Mouse (Mus musculus) CH12.LX (cell line): ENCODE measurements at regions not wholly inside any gene's neighbourhood (a gene's known extent, or its start where the extent isn't known, plus 50 kb on each side); places are given as distances from the start of the nearest gene placed in this dataset.

Experiments used
- DNase-seq: peaks from one replicate; pipeline ENCODE4 v3.0.0-alpha.2; 2013; ENCODE audit errors: extremely low read depth
- H3K27ac ChIP-seq: 2 replicates; pipeline ENCODE4 v1.5.1; 2012; ENCODE audit warnings: low read depth, mild to moderate bottlenecking, control low read depth, moderate library complexity; ENCODE audit not compliant: insufficient read depth
- H3K27me3 ChIP-seq: replicated peaks from 2 replicates; pipeline ENCODE3; 2012; ENCODE audit warnings: inconsistent platforms
- H3K36me3 ChIP-seq, 2 experiments: replicated peaks in 1 of 2; 2 replicates each; pipeline versions ENCODE3 to v1.6.1; 2012; ENCODE audit warnings: inconsistent platforms in 1 of 2, low read length in 1 of 2, mild to moderate bottlenecking in 1 of 2, mixed read lengths in 1 of 2, moderate library complexity in 1 of 2; ENCODE audit not compliant: control insufficient read depth in 1 of 2, insufficient read depth in 1 of 2
- H3K4me1 ChIP-seq, 2 experiments: 2 replicates each; pipeline ENCODE4 v1.6.1; 2012; ENCODE audit warnings: inconsistent platforms in 1 of 2, moderate library complexity in 1 of 2; ENCODE audit not compliant: insufficient read depth in 2 of 2, control insufficient read depth in 1 of 2
- H3K4me2 ChIP-seq: 2 replicates; pipeline ENCODE4 v1.6.1; 2012; ENCODE audit warnings: low read depth, mild to moderate bottlenecking, control low read depth; ENCODE audit not compliant: poor library complexity, insufficient read depth, severe bottlenecking
- H3K4me3 ChIP-seq, 3 experiments: fragments of 150-350 bp in 1 of 3; sonication (generic) in 1 of 3; replicated peaks in 1 of 3; 2 replicates each; pipeline versions ENCODE3 to v1.5.1; 2011 to 2012; ENCODE audit warnings: low read depth in 2 of 3, low read length in 2 of 3, mild to moderate bottlenecking in 2 of 3, moderate library complexity in 2 of 3, control low read depth in 1 of 3, improper control_type of control experiment in 1 of 3, inconsistent platforms in 1 of 3, mixed read lengths in 1 of 3; ENCODE audit not compliant: poor library complexity in 1 of 3
- H3K79me2 ChIP-seq: replicated peaks from 2 replicates; pipeline ENCODE4 v1.6.1; 2012; ENCODE audit warnings: mild to moderate bottlenecking, moderate library complexity; ENCODE audit not compliant: control insufficient read depth, poor library complexity, insufficient read depth, severe bottlenecking; ENCODE audit errors: extremely low read depth
- H3K9ac ChIP-seq: 2 replicates; pipeline ENCODE4 v1.6.1; 2012; ENCODE audit warnings: low read depth, mild to moderate bottlenecking, control low read depth, moderate library complexity; ENCODE audit not compliant: insufficient read depth
- H3K9me3 ChIP-seq: replicated peaks from 2 replicates; pipeline ENCODE3; 2012; ENCODE audit warnings: low read length, inconsistent platforms, mixed read lengths
- ELF1 ChIP-seq: IDR thresholded peaks from 2 replicates; pipeline ENCODE4 v1.6.1; 2014; ENCODE audit warnings: low read depth, mild to moderate bottlenecking, inconsistent platforms, low read length, improper control_type of control experiment
- GABPA ChIP-seq: IDR thresholded peaks from 2 replicates; pipeline ENCODE4 v1.6.1; 2012; ENCODE audit warnings: low read depth, low read length, improper control_type of control experiment, inconsistent platforms; ENCODE audit not compliant: insufficient replicate concordance
- KAT2A ChIP-seq: IDR thresholded peaks from 2 replicates; pipeline ENCODE4 v1.6.1; 2012; ENCODE audit warnings: low read length, improper control_type of control experiment, inconsistent platforms; ENCODE audit not compliant: insufficient replicate concordance
- NRF1 ChIP-seq: IDR thresholded peaks from 2 replicates; pipeline ENCODE4 v1.6.1; 2014; ENCODE audit warnings: low read depth, mild to moderate bottlenecking, inconsistent platforms, low read length, improper control_type of control experiment, moderate library complexity
- PAX5 ChIP-seq: IDR thresholded peaks from 2 replicates; pipeline ENCODE4 v1.6.1; 2012; ENCODE audit warnings: low read length, inconsistent platforms, mixed read lengths
- TCF12 ChIP-seq: IDR thresholded peaks from 2 replicates; pipeline ENCODE4 v1.6.1; 2014; ENCODE audit warnings: low read depth, mild to moderate bottlenecking, inconsistent platforms, low read length, improper control_type of control experiment
- UBTF ChIP-seq: IDR thresholded peaks from 2 replicates; pipeline ENCODE4 v1.6.1; 2012; ENCODE audit warnings: low read depth, mild to moderate bottlenecking, inconsistent platforms, low read length, improper control_type of control experiment, moderate library complexity
- USF2 ChIP-seq: conservative IDR thresholded peaks from 2 replicates; pipeline ENCODE4 v1.6.1; 2011; ENCODE audit warnings: low read depth, low read length, improper control_type of control experiment
- ZNF384 ChIP-seq: IDR thresholded peaks from 2 replicates; pipeline ENCODE4 v1.6.1; 2012; ENCODE audit warnings: low read depth, low read length, improper control_type of control experiment, inconsistent platforms
- dilution Hi-C: fragments of 300-500 bp; cut with MboI; formaldehyde crosslinking; loops from 2 replicates; pipeline ENCODE4 v1.14.3; 2020; ENCODE audit warnings: low sequenced_read_pairs; ENCODE audit not compliant: extremely low pct_unique_long_range_greater_than_20kb, extremely low pct_ligation_motif_present
- in situ Hi-C: fragments of 300-500 bp; cut with MboI; formaldehyde crosslinking; loops from 3 replicates; pipeline ENCODE4 v1.14.3; 2019; ENCODE audit warnings: low sequenced_read_pairs, low pct_ligation_motif_present, low pct_unique_long_range_greater_than_20kb, mixed read lengths

DNA sequence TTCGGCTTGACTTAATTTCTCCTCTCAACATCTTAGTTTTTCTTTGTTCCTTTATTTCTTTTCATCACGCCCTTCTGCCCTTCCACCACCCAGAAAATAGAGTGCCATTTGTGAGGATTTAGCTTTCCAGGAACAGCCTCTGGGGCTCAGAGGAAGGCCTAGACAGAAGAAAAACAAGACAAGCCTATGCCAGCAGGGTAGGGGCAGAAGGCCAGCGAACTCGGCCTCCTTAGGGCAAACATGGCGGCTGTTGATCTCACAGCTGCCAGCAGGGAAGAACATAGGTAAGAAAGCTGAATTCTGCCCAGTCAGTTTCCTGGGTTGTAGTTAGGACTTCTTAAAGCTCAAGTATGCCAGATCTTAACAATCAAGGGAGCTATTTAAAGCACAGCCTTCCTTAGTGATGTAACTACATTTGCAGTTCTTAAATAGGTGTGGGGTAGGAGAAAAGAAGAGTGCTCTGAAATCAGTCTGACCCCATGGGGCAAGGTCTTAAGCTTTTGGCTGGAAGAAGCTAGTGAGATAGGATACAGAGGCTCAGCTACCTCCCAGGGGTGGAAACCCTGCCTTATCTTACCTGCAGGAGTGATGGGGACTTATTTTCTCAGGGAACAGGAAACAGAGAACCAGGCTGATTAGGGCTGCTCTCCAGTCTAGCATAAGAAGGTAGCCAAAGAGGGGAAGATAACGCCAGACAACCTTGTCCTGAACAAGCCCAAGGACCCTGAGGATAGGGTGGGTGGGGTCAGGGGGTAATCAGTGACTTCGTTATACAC, 148.8 kb upstream of the Slc24a5 start:
- Histone ChIP-seq H3K36me3 (no peaks in the 10 kb centered on the region), H3K27ac (no peak overlapping the region), H3K27me3 (no peaks in the 10 kb centered on the region), H3K79me2 (no peaks in the 10 kb centered on the region), H3K4me3 (no peak overlapping the region), H3K9ac (no peak overlapping the region), H3K4me1 (no peaks in the 10 kb centered on the region), H3K4me2 (no peak overlapping the region), H3K9me3 (peaks cover 52% of the 10 kb centered on the region)
- no peak for DNase-seq
- dilution Hi-C loops, result no loop called here
- in situ Hi-C loops, result no loop called here
- no peak for TF ChIP-seq PAX5

DNA sequence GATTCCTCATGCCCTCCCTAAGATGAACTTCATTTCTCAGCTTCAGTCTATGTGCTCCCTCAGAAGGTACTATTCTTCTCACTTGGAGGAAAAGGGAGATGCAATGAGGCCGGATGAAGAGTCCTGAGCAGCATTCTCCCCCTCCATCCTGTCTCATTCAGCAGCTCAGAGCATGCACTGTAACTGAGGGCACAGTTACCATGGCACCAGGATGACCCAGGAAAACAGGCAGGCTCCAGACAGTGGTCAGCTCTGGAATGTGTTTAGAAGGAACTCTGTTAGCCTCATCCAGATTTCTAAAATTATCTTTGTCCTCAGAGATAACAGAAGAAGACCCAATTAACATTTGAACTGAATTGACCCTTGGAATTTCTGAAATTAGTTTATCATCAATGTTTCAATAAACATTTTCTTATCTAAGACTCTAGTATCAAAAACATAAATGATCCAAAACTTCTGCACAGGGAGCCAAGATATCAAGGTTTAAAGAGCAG, 148.1 kb upstream of the Slc24a5 start:
- no peaks in the 10 kb centered on the region for H3K79me2 ChIP-seq
- TF ChIP-seq TCF12, result no peak
- TF ChIP-seq KAT2A, result no peak
- TF ChIP-seq, all 38 proteins: peak for 0
- in situ Hi-C loops (no loop called here), dilution Hi-C loops (no loop called here)
- Histone ChIP-seq H3K27me3 (no peaks in the 10 kb centered on the region), H3K4me3 (no peak overlapping the region), H3K36me3 (no peaks in the 10 kb centered on the region), H3K27ac (no peak overlapping the region), H3K9me3 (peaks cover 50% of the 10 kb centered on the region), H3K4me2 (no peak overlapping the region), H3K4me1 (no peaks in the 10 kb centered on the region), H3K9ac (no peak overlapping the region)
- DNase-seq, result no peak

DNA sequence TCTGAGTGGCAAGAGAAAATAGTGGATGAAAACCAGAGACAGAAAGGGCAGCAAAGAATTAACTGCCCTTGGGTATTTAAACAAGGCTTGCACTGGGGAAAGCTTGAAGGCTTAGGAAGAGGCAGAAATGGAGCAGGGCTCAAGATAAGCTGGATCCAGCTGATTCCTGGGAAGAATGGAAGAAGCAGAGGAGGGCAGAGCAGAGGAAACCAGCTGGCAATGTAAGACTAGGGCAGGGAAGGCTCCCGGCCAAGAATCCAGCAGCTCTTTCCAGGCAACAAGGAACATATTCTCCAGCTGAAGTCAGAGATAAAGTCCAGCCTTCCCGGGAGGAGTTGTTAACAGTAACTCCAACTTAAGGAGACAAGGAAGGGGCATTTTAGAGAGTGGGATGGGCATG, 147.7 kb upstream of the Slc24a5 start:
- dilution Hi-C loops (no loop called here), in situ Hi-C loops (no loop called here)
- H3K36me3 ChIP-seq, result no peaks in the 10 kb centered on the region
- H3K79me2 ChIP-seq, result no peaks in the 10 kb centered on the region
- H3K9ac ChIP-seq, result no peak overlapping the region
- H3K4me2 ChIP-seq, result no peak overlapping the region
- DNase-seq, result no peak
- no peak overlapping the region for H3K4me3 ChIP-seq
- H3K9me3 ChIP-seq, result peaks cover 50% of the 10 kb centered on the region
- no peak overlapping the region for H3K27ac ChIP-seq
- H3K4me1 ChIP-seq, result no peaks in the 10 kb centered on the region
- no peaks in the 10 kb centered on the region for H3K27me3 ChIP-seq
- TF ChIP-seq ELF1 (no peak), TCF12 (no peak), GABPA (no peak), NRF1 (no peak), USF2 (no peak), PAX5 (no peak), ZNF384 (no peak), UBTF (no peak)
